Mouse (Mus musculus) C3H10T1/2 (cell line): ENCODE results near the gene Krt39. TPM values are rescaled to one million over a fixed set of nuclear protein-coding genes. Genes with fewer than 3 reads are reported as not detected.

Experiments used
- polyA plus RNA-seq, 2 experiments: library from polyadenylated mRNA; unstranded; fragments of >200 nt; fragmentation: generic; extraction: Trizol; gene quantifications; one replicate each; pipeline ENCODE4 v1.2.1; 2012; ENCODE audit warnings: missing spikeins in 2 of 2

The Krt39 gene
- polyA plus RNA-seq = not detected

DNA sequence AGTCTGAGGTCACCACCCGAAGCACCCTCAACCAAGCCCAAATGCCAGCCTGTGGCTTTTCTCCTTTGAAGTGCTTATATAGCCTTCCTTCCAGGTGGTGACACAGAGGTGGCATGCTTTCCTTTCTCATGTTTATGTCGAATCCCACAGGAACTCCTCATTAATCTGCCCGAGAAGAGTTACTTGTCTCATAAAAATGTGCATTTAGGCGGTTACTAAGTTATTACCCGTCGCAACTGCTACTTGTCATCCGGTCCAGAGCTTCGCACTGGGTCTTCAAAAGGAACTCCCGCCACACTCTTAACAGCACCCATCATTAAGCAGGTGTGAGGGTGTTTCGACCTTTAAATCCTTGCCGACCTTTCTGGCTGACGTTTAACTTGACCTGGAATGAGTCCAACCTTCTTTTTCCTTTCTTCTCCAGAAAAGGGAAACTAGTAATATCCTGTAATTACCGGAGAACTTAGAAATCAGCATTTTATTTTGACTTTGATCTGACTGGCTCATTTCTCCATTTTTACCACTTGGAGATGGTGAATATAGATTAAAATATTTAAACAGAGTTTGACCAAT is at the start of gene Krt39:
Krt39 (minus strand) TSS at position 51 of the 573 bp plus-strand sequence.

DNA sequence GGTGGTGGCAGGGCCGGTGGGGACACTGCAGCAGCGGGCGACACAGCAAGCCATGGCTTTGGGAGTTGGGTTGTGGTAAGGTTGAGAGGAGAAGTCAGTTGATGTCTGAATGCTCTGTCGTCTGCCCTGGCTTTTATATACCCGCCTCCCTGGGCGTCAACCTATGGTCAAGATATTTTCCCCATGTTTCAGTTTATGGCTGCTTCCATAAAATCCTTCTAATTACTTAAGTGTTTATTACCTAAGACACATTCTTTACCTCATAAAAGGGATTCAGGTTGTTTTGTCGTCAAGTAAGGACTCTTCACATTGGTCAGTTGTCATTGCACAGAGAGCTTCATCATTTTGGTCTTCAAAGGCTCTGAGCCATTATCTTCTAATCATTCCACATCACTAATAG is 45.4 kb upstream of the Krt39 start, which contains the start of gene Krtap3-1:
Krtap3-1 (minus strand) TSS at position 101 of the 400 bp plus-strand sequence.

GRCm38 (mm10) chr11:99559366-99559765 is 38.2 kb upstream of the Krt39 start, which contains the start of gene Gm11939:
Gene Gm11939 (minus strand): TSS chr11:99559466.

DNA sequence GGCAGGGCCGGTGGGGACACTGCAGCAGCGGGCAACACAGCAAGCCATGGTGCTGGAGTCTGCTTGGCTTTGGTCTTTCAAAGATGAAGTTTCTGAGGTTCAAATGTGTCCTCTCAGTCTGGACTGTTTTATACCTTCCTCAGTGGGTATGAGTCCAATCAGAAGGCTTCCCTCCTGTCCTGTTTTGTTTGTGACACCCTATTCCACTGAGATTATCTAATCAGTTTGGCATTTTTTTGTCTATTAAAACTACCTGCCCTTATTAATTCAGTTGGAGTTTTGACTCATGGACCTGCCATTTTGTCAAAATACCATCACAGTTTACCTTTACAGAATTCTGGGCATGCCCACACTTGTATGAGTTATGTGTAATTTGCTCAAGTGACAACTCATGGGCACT is 35.6 kb upstream of the Krt39 start, which contains the start of gene Krtap3-2:
Krtap3-2 (minus strand) TSS at position 101 of the 400 bp plus-strand sequence.

GRCm38 (mm10) chr11:99550765-99551164 is 29.6 kb upstream of the Krt39 start, which contains the start of gene Krtap3-3:
Gene Krtap3-3 (minus strand): TSS chr11:99550865.

DNA sequence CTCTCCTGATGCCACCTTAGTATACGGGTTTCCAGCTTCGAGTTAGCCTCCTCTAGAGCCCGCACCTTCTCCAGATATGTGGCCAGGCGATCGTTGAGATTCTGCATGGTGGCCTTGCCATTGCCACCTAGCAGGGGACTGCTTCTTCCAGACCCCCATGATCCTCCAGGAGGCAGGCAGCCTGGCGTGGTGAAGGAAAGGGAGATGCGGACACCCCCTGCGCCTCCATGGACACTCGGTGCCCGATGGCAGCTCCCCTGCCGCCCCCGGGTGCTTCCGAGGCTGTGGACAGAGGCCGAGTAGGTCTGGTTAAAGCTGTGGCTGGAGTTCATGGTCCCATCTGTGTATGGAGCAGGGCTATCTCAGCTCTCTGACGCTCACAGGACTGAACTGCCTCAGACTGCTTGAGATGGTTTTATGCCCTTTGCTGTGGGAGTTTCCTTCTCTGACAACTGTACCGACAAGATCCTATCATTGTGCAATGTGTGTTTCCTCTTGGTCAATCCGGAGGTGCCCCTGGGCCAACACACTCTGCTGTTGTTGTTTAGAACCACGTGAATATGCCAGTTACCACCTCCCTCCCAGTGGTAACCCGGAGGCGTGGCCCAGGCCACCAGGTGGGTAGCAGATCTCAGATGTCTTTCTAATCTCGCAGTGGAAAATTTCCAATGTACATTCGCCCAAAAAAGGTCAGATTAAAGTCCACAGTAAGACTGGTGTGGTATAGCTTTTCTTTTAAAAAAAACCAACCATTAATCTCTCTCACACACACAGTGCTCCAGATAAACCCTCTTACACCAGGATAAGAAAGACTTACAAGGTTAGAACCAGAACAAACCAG is 28.2 kb downstream of the Krt39 start, which contains the start of gene Krt23:
Krt23 (minus strand) TSS at position 405 of the 841 bp plus-strand sequence.

Other genes with a start within 250 kb of the Krt39 start
- gene Krt24, start 236.1 kb downstream of the Krt39 start, polyA plus RNA-seq = not detected
- gene Krt25, start 198.4 kb downstream of the Krt39 start, polyA plus RNA-seq = not detected
- not detected for gene Krt26, start 183.4 kb downstream of the Krt39 start, polyA plus RNA-seq
- not detected for gene Krt27, start 170.2 kb downstream of the Krt39 start, polyA plus RNA-seq
- under 1 TPM in 1 of 2 experiments, not detected in 1; 0.02 TPM for gene Krt28, start 146.4 kb downstream of the Krt39 start, polyA plus RNA-seq
- 1 to 10 TPM; 2.4 to 8.5 TPM for gene Krt10, start 132.0 kb downstream of the Krt39 start, polyA plus RNA-seq
- not detected for gene Krt12, start 99.1 kb downstream of the Krt39 start, polyA plus RNA-seq
- gene Krt20, start 83.2 kb downstream of the Krt39 start, polyA plus RNA-seq = not detected
- not detected for gene Krt23, start 28.2 kb downstream of the Krt39 start, polyA plus RNA-seq
- not detected for gene Krt40, start 21.8 kb upstream of the Krt39 start, polyA plus RNA-seq
- not detected for gene Krtap3-3, start 29.5 kb upstream of the Krt39 start, polyA plus RNA-seq
- gene Krtap3-2, start 35.5 kb upstream of the Krt39 start, polyA plus RNA-seq = not detected
- gene Gm11939, start 38.1 kb upstream of the Krt39 start, polyA plus RNA-seq = not detected
- gene Krtap3-1, start 45.3 kb upstream of the Krt39 start, polyA plus RNA-seq = not detected
- gene Krtap1-5, start 59.7 kb upstream of the Krt39 start, polyA plus RNA-seq = under 1 TPM in 1 of 2 experiments, not detected in 1; 0.06 TPM
- gene Krtap1-4, start 62.3 kb upstream of the Krt39 start, polyA plus RNA-seq = not detected
- not detected for gene Krtap1-3, start 70.0 kb upstream of the Krt39 start, polyA plus RNA-seq
- gene Krtap9-3, start 76.8 kb upstream of the Krt39 start, polyA plus RNA-seq = not detected
- not detected for gene Gm11938, start 82.0 kb upstream of the Krt39 start, polyA plus RNA-seq
- gene Gm11937, start 88.9 kb upstream of the Krt39 start, polyA plus RNA-seq = not detected
- not detected for gene Krtap2-4, start 93.5 kb upstream of the Krt39 start, polyA plus RNA-seq
- not detected for gene Gm11562, start 99.1 kb upstream of the Krt39 start, polyA plus RNA-seq
- not detected for gene Krtap4-1, start 106.9 kb upstream of the Krt39 start, polyA plus RNA-seq
- gene Krtap4-2, start 113.7 kb upstream of the Krt39 start, polyA plus RNA-seq = not detected
- gene Krtap4-7, start 122.8 kb upstream of the Krt39 start, polyA plus RNA-seq = not detected
- gene Gm11555, start 128.9 kb upstream of the Krt39 start, polyA plus RNA-seq = not detected
- not detected for gene Gm11563, start 137.6 kb upstream of the Krt39 start, polyA plus RNA-seq
- not detected for gene Krtap4-6, start 144.6 kb upstream of the Krt39 start, polyA plus RNA-seq
- gene Gm14190, start 169.4 kb upstream of the Krt39 start, polyA plus RNA-seq = not detected
- gene Gm14180, start 213.0 kb upstream of the Krt39 start, polyA plus RNA-seq = not detected